Mouse (Mus musculus): ENCODE data around the gene Enpp5.

Enpp5 gene

GRCm38 (mm10) chr17:44091512-44091911 is 12.9 kb downstream of the Enpp5 start:
- DNase-seq (ENCODE audit: low spot score), result no peak

GRCm38 (mm10) chr17:44100486-44100885 is 21.9 kb downstream of the Enpp5 start:
- no peak for DNase-seq (ENCODE audit: low spot score)

- DNase-seq (ENCODE audit: low spot score), result no peak
Measured at GRCm38 (mm10) chr17:44100906-44101305, 22.3 kb downstream of the Enpp5 start.

GRCm38 (mm10) chr17:44101961-44102360 is 23.3 kb downstream of the Enpp5 start:
- DNase-seq (ENCODE audit: low spot score), result no peak

- peak; percentile 97 for DNase-seq (ENCODE audit: low spot score)
Measured at GRCm38 (mm10) chr17:44105287-44106138, 26.9 kb downstream of the Enpp5 start, which contains the start of gene Enpp4. TSS of gene Enpp4 (minus strand) at chr17:44105809.

- DNase-seq (ENCODE audit: low spot score), result no peak
Measured at GRCm38 (mm10) chr17:44108331-44108730, 29.7 kb downstream of the Enpp5 start.

- no peak for DNase-seq (ENCODE audit: low spot score)
Measured at GRCm38 (mm10) chr17:44116584-44116983, 38.0 kb downstream of the Enpp5 start.

GRCm38 (mm10) chr17:44117721-44118120 is 39.1 kb downstream of the Enpp5 start:
- DNase-seq (ENCODE audit: low spot score), result no peak

- DNase-seq (ENCODE audit: low spot score), result no peak
Measured at GRCm38 (mm10) chr17:44118231-44118630, 39.6 kb downstream of the Enpp5 start.

- no peak for DNase-seq (ENCODE audit: low spot score)
Measured at GRCm38 (mm10) chr17:44121366-44122100, 42.9 kb downstream of the Enpp5 start.

- no peak for DNase-seq (ENCODE audit: low spot score)
Measured at GRCm38 (mm10) chr17:44129092-44129750, 50.6 kb downstream of the Enpp5 start.

GRCm38 (mm10) chr17:44130429-44130828 is 51.8 kb downstream of the Enpp5 start:
- peak; percentile 75 for DNase-seq (ENCODE audit: low spot score)

GRCm38 (mm10) chr17:44134106-44134505 is 55.5 kb downstream of the Enpp5 start:
- DNase-seq (ENCODE audit: low spot score), result no peak

GRCm38 (mm10) chr17:44134545-44134944 is 55.9 kb downstream of the Enpp5 start:
- no peak for DNase-seq (ENCODE audit: low spot score)

- DNase-seq (ENCODE audit: low spot score), result no peak
Measured at GRCm38 (mm10) chr17:44136018-44136417, 57.4 kb downstream of the Enpp5 start.
